Mouse (Mus musculus): Measurements from ENCODE around the gene Ubac1.

GRCm38 (mm10) chr2:26044216-26044615 lies 22.7 kb upstream of the Ubac1 start:
- TF ChIP-seq CTCF (IDR thresholded peaks at IDR 0.05; ENCODE audit: insufficient read depth, low read length), result no peak
- no peak for TF ChIP-seq POLR2A (IDR thresholded peaks at IDR 0.05; ENCODE audit: borderline replicate concordance, extremely low read depth, low read depth, low read length)
